In genomic region chr12:108937506-108937905, GRCm38 (mm10) we compare ENCODE assay signal across 28 mouse cellular contexts. TPM values are rescaled to one million over a fixed set of nuclear protein-coding genes. Genes with fewer than 3 reads are reported as not detected.
DNase-seq lines count a peak whose midpoint lies in the region; ATAC-seq and TF ChIP-seq lines count a peak whose summit lies in the region.
"Had no signal": no experiment of that assay in that cellular context is flagged by ENCODE, and none has a peak within 500 bp of the region (broad histone marks: within the 10 kb centered on the region; RNA-seq: fewer than 3 reads in every experiment).

No protein-coding gene starts in this region.

- peaks cover 3% of the 10 kb centered on the region; the same call in 1 of the 2 replicates for H3K4me1 ChIP-seq in liver, postnatal 0 days (ENCODE audit: insufficient read depth)
- H3K4me1 ChIP-seq in liver, embryonic 11.5 days (replicated peaks; ENCODE audit: control insufficient read depth, insufficient read depth, low read length), result no peaks in the 10 kb centered on the region
- H3K4me1 ChIP-seq: liver, embryonic 12.5 days had no signal

- TF ChIP-seq CTCF in liver, postnatal 0 days (IDR thresholded peaks at IDR 0.05; ENCODE audit: low read depth), result no peak

- no peaks in the 10 kb centered on the region for H3K36me3 ChIP-seq in liver, postnatal 0 days (replicated peaks; ENCODE audit: insufficient read depth, low read length)
- no peaks in the 10 kb centered on the region for H3K36me3 ChIP-seq in liver, embryonic 11.5 days (ENCODE audit: control insufficient read depth, insufficient read depth, low read length)
- H3K36me3 ChIP-seq: heart, embryonic 10.5 days; hindbrain, embryonic 15.5 days; kidney, embryonic 15.5 days; limb, embryonic 13.5 days; liver, embryonic 12.5 days had no signal

- 0 out of 2 replicates have a peak, but pooled peaks have one; percentile 23 for ATAC-seq in liver, postnatal 0 days
- ATAC-seq in liver, embryonic 11.5 days (replicated peaks; ENCODE audit: low FRiP score), result no peak
- peak; percentile 86 for ATAC-seq in common myeloid progenitor, adult 5-6 weeks (replicated peaks; ENCODE audit: low read depth, poor library complexity, severe bottlenecking)
- peak; percentile 34; the same call in 1 of the 2 replicates for ATAC-seq in monocyte, adult 5-6 weeks (replicated peaks; ENCODE audit: insufficient number of reproducible peaks, low FRiP score, low TSS enrichment, poor library complexity, severe bottlenecking)
- ATAC-seq: forebrain, embryonic 16.5 days; inflammation-experienced regulatory T-cells, adult 6 months; liver, embryonic 12.5 days had no signal

- H3K9me3 ChIP-seq in liver, postnatal 0 days (ENCODE audit: low read length), result no peaks in the 10 kb centered on the region
- no peaks in the 10 kb centered on the region for H3K9me3 ChIP-seq in liver, embryonic 11.5 days (ENCODE audit: control insufficient read depth, low read length)
- H3K9me3 ChIP-seq: heart, embryonic 10.5 days; hindbrain, embryonic 15.5 days; kidney, embryonic 15.5 days; limb, embryonic 13.5 days; liver, embryonic 12.5 days had no signal

- no peak overlapping the region for H3K27ac ChIP-seq in liver, postnatal 0 days (ENCODE audit: low read depth)
- no peak overlapping the region for H3K27ac ChIP-seq in liver, embryonic 11.5 days (ENCODE audit: low read depth, low read length)
- H3K27ac ChIP-seq: heart, embryonic 10.5 days; hindbrain, embryonic 15.5 days; kidney, embryonic 15.5 days; layer of hippocampus, adult 2 months; left cerebral cortex, adult 2 months; limb, embryonic 13.5 days; liver, embryonic 12.5 days had no signal

- DNase-seq in liver, postnatal 0 days, result peak; percentile 24
- DNase-seq in liver, embryonic 11.5 days (ENCODE audit: low spot score), result no peak
- no peak for DNase-seq in right cerebral cortex, adult 18-20 months
- no peak for DNase-seq in right cerebral cortex, adult 2 months (ENCODE audit: low spot score in 2 of 2)
- DNase-seq in embryo, embryonic 9.5 days (ENCODE audit: extremely low spot score), result no peak
- DNase-seq: adrenal gland, postnatal 14 days; B cell, adult 2 months; cerebellum, adult 9-10 months; gastrocnemius, postnatal 10 days; kidney, adult 11 months; kidney, postnatal 25 days; lung, adult 18-20 months; lung, postnatal 4 days; midbrain, embryonic 14.5 days; right cerebral cortex, postnatal 25 days; thymus, postnatal 14 days had no signal

- WGBS in liver, postnatal 0 days (ENCODE audit: insufficient replicate concordance), result 54% methylated on average over 4 of the region's 4 CpGs
- WGBS in liver, embryonic 11.5 days, result 62% methylated on average over 4 of the region's 4 CpGs

- H3K4me2 ChIP-seq in liver, postnatal 0 days (ENCODE audit: low read depth, low read length), result no peak overlapping the region
- H3K4me2 ChIP-seq in liver, embryonic 11.5 days, result no peak overlapping the region
- H3K4me2 ChIP-seq: hindbrain, embryonic 15.5 days; kidney, embryonic 15.5 days; limb, embryonic 13.5 days; liver, embryonic 12.5 days had no signal

- H3K27me3 ChIP-seq in liver, postnatal 0 days (ENCODE audit: insufficient read depth, low read length), result no peaks in the 10 kb centered on the region
- H3K27me3 ChIP-seq in liver, embryonic 11.5 days (replicated peaks; ENCODE audit: control insufficient read depth, insufficient read depth, low read length), result no peaks in the 10 kb centered on the region
- H3K27me3 ChIP-seq: hindbrain, embryonic 15.5 days; kidney, embryonic 15.5 days; limb, embryonic 13.5 days; liver, embryonic 12.5 days had no signal

- no peak overlapping the region for H3K9ac ChIP-seq in liver, postnatal 0 days (replicated peaks)
- no peak overlapping the region for H3K9ac ChIP-seq in liver, embryonic 11.5 days (ENCODE audit: low read depth, low read length)
- H3K9ac ChIP-seq: hindbrain, embryonic 15.5 days; kidney, embryonic 15.5 days; limb, embryonic 13.5 days; liver, embryonic 12.5 days had no signal

- no peak for TF ChIP-seq EP300 in liver, postnatal 0 days (IDR thresholded peaks at IDR 0.05; ENCODE audit: low read depth)

- no peak overlapping the region for H3K4me3 ChIP-seq in liver, postnatal 0 days (ENCODE audit: low read depth, low read length)
- H3K4me3 ChIP-seq in liver, embryonic 11.5 days (ENCODE audit: low read depth, low read length), result no peak overlapping the region
- H3K4me3 ChIP-seq: erythroblast, embryonic 14.5 days; heart, embryonic 10.5 days; hindbrain, embryonic 15.5 days; kidney, embryonic 15.5 days; layer of hippocampus, adult 2 months; left cerebral cortex, adult 2 months; limb, embryonic 13.5 days; liver, embryonic 12.5 days had no signal

RNA-seq across cellular contexts. Expression of gene Wars, which starts 43.5 kb away (rescaled TPM):
- polyA plus RNA-seq in liver, postnatal 0 days (2015; fragmentation: Nextera tagmentation; extraction: Ambion mirVana), result 13.8 and 15.9 TPM in 2 replicates
- 90.8 and 102 TPM in 2 replicates for polyA plus RNA-seq in liver, embryonic 11.5 days (2014; fragmentation: Nextera tagmentation; extraction: Ambion mirVana)
- total RNA-seq in common myeloid progenitor, adult 5-6 weeks (2017), result 40.2 and 48.6 TPM in 2 replicates
- 42.0 to 59.0 TPM (median 59.0 TPM) in 3 replicates for total RNA-seq in monocyte, adult 5-6 weeks (2017)

RNA-seq across cellular contexts. Expression of gene Wdr25, which starts 44.1 kb away (rescaled TPM):
- polyA plus RNA-seq in liver, postnatal 0 days (2015; fragmentation: Nextera tagmentation; extraction: Ambion mirVana), result 2.4 and 2.6 TPM in 2 replicates
- polyA plus RNA-seq in liver, embryonic 11.5 days (2014; fragmentation: Nextera tagmentation; extraction: Ambion mirVana), result 4.1 and 5.3 TPM in 2 replicates
- total RNA-seq in common myeloid progenitor, adult 5-6 weeks (2017), result 0.82 and 13.5 TPM in 2 replicates
- total RNA-seq in monocyte, adult 5-6 weeks (2017), result 3.0 to 9.0 TPM (median 6.5 TPM) in 3 replicates
